Mouse (Mus musculus) intestine, embryonic 15.5 days (tissue): ENCODE data around the gene Gm9611. TPM values are rescaled to one million over a fixed set of nuclear protein-coding genes. Genes with fewer than 3 reads are reported as not detected.
"Not testable (repeated sequence)": the region's sequence is repeated elsewhere in the genome, so short reads cannot be mapped to it uniquely, and the experiment has no call there.

Source experiments
- ATAC-seq: fragments of 200-750 bp; cut with Nextera tagmentation; 2 replicates; pipeline ENCODE4 v1.8.0; 2017; ENCODE audit warnings: moderate TSS enrichment, moderate library complexity
- H3K27ac ChIP-seq: fragments of 300-500 bp; sonication (generic); 2 replicates; pipeline ENCODE4 v1.5.1; 2015; ENCODE audit warnings: mild to moderate bottlenecking, inconsistent platforms
- H3K27me3 ChIP-seq: fragments of 300-500 bp; sonication (generic); replicated peaks from 2 replicates; pipeline ENCODE4 v1.6.1; 2015; ENCODE audit warnings: inconsistent platforms
- H3K36me3 ChIP-seq: fragments of 300-500 bp; sonication (generic); 2 replicates; pipeline ENCODE4 v1.6.1; 2015; ENCODE audit warnings: inconsistent platforms
- H3K4me1 ChIP-seq: fragments of 300-500 bp; sonication (generic); replicated peaks from 2 replicates; pipeline ENCODE4 v1.6.1; 2015; ENCODE audit warnings: inconsistent platforms
- H3K4me2 ChIP-seq: fragments of 300-500 bp; sonication (generic); replicated peaks from 2 replicates; pipeline ENCODE4 v1.6.1; 2015; ENCODE audit warnings: mild to moderate bottlenecking, inconsistent platforms
- H3K4me3 ChIP-seq: fragments of 300-500 bp; sonication (generic); replicated peaks from 2 replicates; pipeline ENCODE4 v1.5.1; 2015; ENCODE audit warnings: inconsistent platforms
- H3K9ac ChIP-seq: fragments of 300-500 bp; sonication (generic); 2 replicates; pipeline ENCODE4 v1.6.1; 2015; ENCODE audit warnings: inconsistent platforms
- H3K9me3 ChIP-seq: fragments of 300-500 bp; sonication (generic); 2 replicates; pipeline ENCODE4 v1.6.1; 2016; ENCODE audit warnings: inconsistent platforms
- WGBS: fragments of 180-500 bp; shearing (Covaris S2); methylation state at CpG from one replicate; pipeline ENCODE4 v1.1.7; 2015; 5-methylcytosine and 5-hydroxymethylcytosine counted together
- polyA plus RNA-seq: library from polyadenylated mRNA; unstranded; fragments of >200 nt; fragmentation: Nextera tagmentation; extraction: Ambion mirVana; gene quantifications from 2 replicates; pipeline ENCODE4 v1.2.1, GENCODE M21; 2015

Gm9611 gene
- polyA plus RNA-seq: not detected in 2 replicates

GRCm38 (mm10) chr14:42297258-42297657 is at the start of gene Gm9611:
Gm9611 (minus strand) TSS chr14:42297358.
- not testable (repeated sequence) for H3K9ac ChIP-seq, H3K4me2 ChIP-seq, H3K4me3 ChIP-seq, H3K27me3 ChIP-seq, ATAC-seq, H3K36me3 ChIP-seq, H3K27ac ChIP-seq, H3K9me3 ChIP-seq, H3K4me1 ChIP-seq
- 78% methylated on average over 1 of the region's 3 CpGs for WGBS

GRCm38 (mm10) chr14:42309910-42310309 is 12.8 kb upstream of the Gm9611 start, which contains the start of gene Gm7995:
Gm7995 (plus strand) TSS chr14:42310210.
- not testable (repeated sequence) for H3K4me1 ChIP-seq, H3K9ac ChIP-seq, H3K36me3 ChIP-seq, H3K27ac ChIP-seq, H3K27me3 ChIP-seq, H3K9me3 ChIP-seq, H3K4me3 ChIP-seq, ATAC-seq, H3K4me2 ChIP-seq
- WGBS: no CpG with 5 or more reads among the region's 1 CpGs

- not testable (repeated sequence) for H3K27me3 ChIP-seq, ATAC-seq, H3K36me3 ChIP-seq, H3K4me2 ChIP-seq, H3K9me3 ChIP-seq, H3K4me3 ChIP-seq, H3K9ac ChIP-seq, H3K27ac ChIP-seq, H3K4me1 ChIP-seq
- 88% methylated on average over 1 of the region's 3 CpGs for WGBS
These were observed 37.2 kb downstream of the Gm9611 start, which contains the start of gene Gm17026 for GRCm38 (mm10) chr14:42259948-42260347. Gm17026 (minus strand) TSS chr14:42260048.

Other genes starting within 250 kb of the Gm9611 start
- gene Gm7951, start 180.0 kb downstream of the Gm9611 start, polyA plus RNA-seq: not detected in 2 replicates
- not detected in 2 replicates for gene Gm17027, start 134.7 kb downstream of the Gm9611 start, polyA plus RNA-seq
- gene Gm3573, start 106.6 kb downstream of the Gm9611 start, polyA plus RNA-seq: not detected in 2 replicates
- not detected in 2 replicates for gene Gm17026, start 37.3 kb downstream of the Gm9611 start, polyA plus RNA-seq
- gene Gm7995, start 12.9 kb upstream of the Gm9611 start, polyA plus RNA-seq: not detected in 2 replicates
- gene Gm8005, start 142.3 kb upstream of the Gm9611 start, polyA plus RNA-seq: not detected in 2 replicates
- gene Gm8011, start 166.5 kb upstream of the Gm9611 start, polyA plus RNA-seq: not detected in 2 replicates
- not detected in 2 replicates for gene Gm8020, start 205.0 kb upstream of the Gm9611 start, polyA plus RNA-seq
- gene Gm8024, start 226.9 kb upstream of the Gm9611 start, polyA plus RNA-seq: not detected in 2 replicates